Mouse (Mus musculus): ENCODE measurements around the gene Nt5c. TPM values are rescaled to one million over a fixed set of nuclear protein-coding genes. Genes with fewer than 3 reads are reported as not detected.
"Not testable (repeated sequence)": the region's sequence is repeated elsewhere in the genome, so short reads cannot be mapped to it uniquely, and the experiment has no call there.

The Nt5c gene
- polyA plus RNA-seq, 1 experiment: 19.1 TPM

- peaks cover 12% of the 10 kb centered on the region for H3K4me1 ChIP-seq (ENCODE audit: control insufficient read depth, insufficient read depth, insufficient read length, low read length)
- no peak overlapping the region for H3K4me3 ChIP-seq (ENCODE audit: insufficient read depth, low read depth, low read length)
- H3K27ac ChIP-seq (replicated peaks; ENCODE audit: low read depth, low read length): no peak overlapping the region
Observed at GRCm38 (mm10) chr11:115515021-115515420, 23.4 kb upstream of the Nt5c start.

- peaks cover 16% of the 10 kb centered on the region for H3K4me1 ChIP-seq (ENCODE audit: control insufficient read depth, insufficient read depth, insufficient read length, low read length)
- H3K4me3 ChIP-seq (ENCODE audit: insufficient read depth, low read depth, low read length): peak within 1 kb of the TSS; percentile 92
- H3K27ac ChIP-seq (replicated peaks; ENCODE audit: low read depth, low read length): peak within 1 kb of the TSS; percentile 66
Observed at GRCm38 (mm10) chr11:115514238-115514663, 22.6 kb upstream of the Nt5c start, which contains the start of gene Jpt1. Jpt1 (minus strand) TSS chr11:115514387.

GRCm38 (mm10) chr11:115513271-115514237 lies 21.9 kb upstream of the Nt5c start:
- Histone ChIP-seq H3K27ac (replicated peaks; ENCODE audit: low read depth, low read length) (peak overlapping the region; percentile 66), H3K4me3 (ENCODE audit: insufficient read depth, low read depth, low read length) (peak overlapping the region; percentile 92), H3K4me1 (ENCODE audit: control insufficient read depth, insufficient read depth, insufficient read length, low read length) (peaks cover 16% of the 10 kb centered on the region)

- Histone ChIP-seq H3K4me1 (ENCODE audit: control insufficient read depth, insufficient read depth, insufficient read length, low read length) (peaks cover 16% of the 10 kb centered on the region), H3K27ac (replicated peaks; ENCODE audit: low read depth, low read length) (peak overlapping the region; percentile 59), H3K4me3 (ENCODE audit: insufficient read depth, low read depth, low read length) (peak overlapping the region; percentile 92)
Observed at GRCm38 (mm10) chr11:115512407-115513183, 20.9 kb upstream of the Nt5c start.

- Histone ChIP-seq H3K4me3 (ENCODE audit: insufficient read depth, low read depth, low read length) (peak overlapping the region; percentile 92), H3K4me1 (ENCODE audit: control insufficient read depth, insufficient read depth, insufficient read length, low read length) (peaks cover 16% of the 10 kb centered on the region), H3K27ac (replicated peaks; ENCODE audit: low read depth, low read length) (no peak overlapping the region)
Observed at GRCm38 (mm10) chr11:115512004-115512403, 20.3 kb upstream of the Nt5c start.

- Histone ChIP-seq H3K4me1 (ENCODE audit: control insufficient read depth, insufficient read depth, insufficient read length, low read length) (peaks cover 16% of the 10 kb centered on the region), H3K4me3 (ENCODE audit: insufficient read depth, low read depth, low read length) (no peak overlapping the region), H3K27ac (replicated peaks; ENCODE audit: low read depth, low read length) (no peak overlapping the region)
Observed at GRCm38 (mm10) chr11:115511121-115511520, 19.5 kb upstream of the Nt5c start.

- Histone ChIP-seq H3K4me3 (ENCODE audit: insufficient read depth, low read depth, low read length) (no peak overlapping the region), H3K27ac (replicated peaks; ENCODE audit: low read depth, low read length) (no peak overlapping the region), H3K4me1 (ENCODE audit: control insufficient read depth, insufficient read depth, insufficient read length, low read length) (peaks cover 16% of the 10 kb centered on the region)
Observed at GRCm38 (mm10) chr11:115510507-115510888, 18.8 kb upstream of the Nt5c start.

GRCm38 (mm10) chr11:115509773-115510506 lies 18.3 kb upstream of the Nt5c start:
- H3K4me1 ChIP-seq (ENCODE audit: control insufficient read depth, insufficient read depth, insufficient read length, low read length): peaks cover 16% of the 10 kb centered on the region
- no peak overlapping the region; the same call in 1 of the 2 replicates for H3K27ac ChIP-seq (replicated peaks; ENCODE audit: low read depth, low read length)
- H3K4me3 ChIP-seq (ENCODE audit: insufficient read depth, low read depth, low read length): no peak overlapping the region

- H3K27ac ChIP-seq (replicated peaks; ENCODE audit: low read depth, low read length): no peak overlapping the region
- peaks cover 15% of the 10 kb centered on the region for H3K4me1 ChIP-seq (ENCODE audit: control insufficient read depth, insufficient read depth, insufficient read length, low read length)
- H3K4me3 ChIP-seq (ENCODE audit: insufficient read depth, low read depth, low read length): no peak overlapping the region
Observed at GRCm38 (mm10) chr11:115508061-115508460, 16.4 kb upstream of the Nt5c start.

- H3K4me1 ChIP-seq (ENCODE audit: control insufficient read depth, insufficient read depth, insufficient read length, low read length): peaks cover 6% of the 10 kb centered on the region
- no peak overlapping the region for H3K4me3 ChIP-seq (ENCODE audit: insufficient read depth, low read depth, low read length)
Observed at GRCm38 (mm10) chr11:115506586-115506985, 14.9 kb upstream of the Nt5c start.

GRCm38 (mm10) chr11:115502636-115503035 lies 11.0 kb upstream of the Nt5c start:
- Histone ChIP-seq H3K4me1 (ENCODE audit: control insufficient read depth, insufficient read depth, insufficient read length, low read length) (no peaks in the 10 kb centered on the region), H3K27ac (replicated peaks; ENCODE audit: low read depth, low read length) (no peak overlapping the region), H3K4me3 (ENCODE audit: insufficient read depth, low read depth, low read length) (no peak overlapping the region)

More at GRCm38 (mm10) chr11:115506586-115506985, 14.9 kb upstream of the Nt5c start:
- no peak overlapping the region for H3K27ac ChIP-seq (replicated peaks; ENCODE audit: low read depth, low read length)

- not testable (repeated sequence) for H3K4me3 ChIP-seq (ENCODE audit: insufficient read depth, low read depth, low read length); H3K27ac ChIP-seq (replicated peaks; ENCODE audit: low read depth, low read length); H3K4me1 ChIP-seq (ENCODE audit: control insufficient read depth, insufficient read depth, insufficient read length, low read length)
Observed at GRCm38 (mm10) chr11:115496559-115496958, 4.9 kb upstream of the Nt5c start.

GRCm38 (mm10) chr11:115492387-115492786 lies 725 bp upstream of the Nt5c start:
- Histone ChIP-seq H3K4me1 (ENCODE audit: control insufficient read depth, insufficient read depth, insufficient read length, low read length) (peaks cover 7% of the 10 kb centered on the region; the same call in 1 of the 2 replicates), H3K27ac (replicated peaks; ENCODE audit: low read depth, low read length) (no peak overlapping the region), H3K4me3 (ENCODE audit: insufficient read depth, low read depth, low read length) (peak overlapping the region; percentile 86)

GRCm38 (mm10) chr11:115490441-115491355 lies 964 bp downstream of the Nt5c start:
- H3K4me3 ChIP-seq (ENCODE audit: insufficient read depth, low read depth, low read length): peak overlapping the region; percentile 86
- peaks cover 7% of the 10 kb centered on the region; the same call in 1 of the 2 replicates for H3K4me1 ChIP-seq (ENCODE audit: control insufficient read depth, insufficient read depth, insufficient read length, low read length)
- H3K27ac ChIP-seq (replicated peaks; ENCODE audit: low read depth, low read length): no peak overlapping the region
